Mouse (Mus musculus) cerebellum, postnatal 25 days (tissue): ENCODE data around the gene Elavl2.

Source experiments
- DNase-seq, 2 experiments: peaks; one replicate each; pipeline ENCODE4 v3.0.0; 2021; ENCODE audit warnings: mixed read lengths in 2 of 2

The Elavl2 gene

DNA sequence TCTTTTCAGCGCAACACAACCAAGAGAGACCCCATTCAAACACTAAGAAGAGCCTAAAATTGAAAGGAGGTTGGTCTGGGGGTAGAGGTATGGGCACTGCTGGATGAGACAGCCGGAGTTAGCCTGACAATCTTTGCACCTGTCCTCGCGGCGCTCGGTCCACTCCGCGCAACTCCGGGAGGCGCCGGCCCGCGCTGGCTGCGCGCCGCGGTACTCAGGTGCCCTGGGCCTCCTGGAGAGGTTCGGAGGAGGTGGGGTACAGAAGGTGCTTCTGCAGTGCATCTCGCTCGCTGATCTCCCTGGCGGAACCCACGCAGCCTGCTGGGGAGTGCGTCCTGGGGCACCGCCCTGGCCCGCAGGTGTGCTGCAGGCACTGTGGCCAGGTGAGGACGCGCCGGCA is at the start of gene Elavl2:
Gene Elavl2, minus strand, starts transcription at position 363 of the 400 bp plus-strand sequence.
- peak; percentile 31 to 35 for DNase-seq

GRCm38 (mm10) chr4:91447887-91448286 is 47.3 kb upstream of the Elavl2 start:
- no peak for DNase-seq

DNA sequence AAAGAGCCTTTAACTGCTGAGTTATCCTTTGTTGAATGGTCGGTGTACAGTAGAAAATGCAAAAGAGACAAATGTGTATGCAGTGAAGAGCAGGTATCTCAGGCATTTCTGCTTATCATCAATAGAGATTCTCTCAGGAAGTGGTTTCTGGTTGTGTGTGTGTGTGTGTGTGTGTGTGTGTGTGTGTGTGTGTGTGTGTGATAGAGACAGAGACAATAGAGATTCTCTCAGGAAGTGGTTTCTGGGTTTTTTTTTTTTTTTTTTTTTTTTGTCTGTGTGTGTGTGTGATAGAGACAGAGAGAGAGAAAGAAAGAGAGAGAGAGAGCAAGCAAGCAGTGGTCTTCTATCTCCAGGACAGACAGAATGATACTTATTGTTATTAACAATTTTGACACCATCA is 15.0 kb upstream of the Elavl2 start:
- no peak for DNase-seq

DNA sequence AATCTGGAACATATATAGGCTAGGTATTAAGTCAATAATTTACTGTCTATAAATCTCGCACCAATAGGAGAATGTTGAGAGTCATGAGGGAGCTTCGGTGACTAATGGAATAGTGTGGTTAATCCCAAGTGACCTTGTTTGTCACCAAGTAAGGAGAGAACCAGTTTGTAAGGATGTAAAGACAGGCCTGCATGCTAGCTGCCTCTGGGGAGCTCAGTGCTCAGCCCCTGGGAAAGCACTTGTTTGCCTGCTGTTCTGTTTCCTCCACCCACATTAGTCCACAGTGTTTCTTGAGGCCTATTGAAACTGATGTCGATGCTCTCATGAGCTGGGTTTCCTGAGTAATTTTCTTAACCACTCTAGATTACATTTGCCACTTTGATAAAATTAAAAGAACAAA is 4.5 kb upstream of the Elavl2 start:
- DNase-seq: no peak

- DNase-seq: peak; percentile 27
Measured at GRCm38 (mm10) chr4:91399510-91400196, 932 bp downstream of the Elavl2 start.

DNA sequence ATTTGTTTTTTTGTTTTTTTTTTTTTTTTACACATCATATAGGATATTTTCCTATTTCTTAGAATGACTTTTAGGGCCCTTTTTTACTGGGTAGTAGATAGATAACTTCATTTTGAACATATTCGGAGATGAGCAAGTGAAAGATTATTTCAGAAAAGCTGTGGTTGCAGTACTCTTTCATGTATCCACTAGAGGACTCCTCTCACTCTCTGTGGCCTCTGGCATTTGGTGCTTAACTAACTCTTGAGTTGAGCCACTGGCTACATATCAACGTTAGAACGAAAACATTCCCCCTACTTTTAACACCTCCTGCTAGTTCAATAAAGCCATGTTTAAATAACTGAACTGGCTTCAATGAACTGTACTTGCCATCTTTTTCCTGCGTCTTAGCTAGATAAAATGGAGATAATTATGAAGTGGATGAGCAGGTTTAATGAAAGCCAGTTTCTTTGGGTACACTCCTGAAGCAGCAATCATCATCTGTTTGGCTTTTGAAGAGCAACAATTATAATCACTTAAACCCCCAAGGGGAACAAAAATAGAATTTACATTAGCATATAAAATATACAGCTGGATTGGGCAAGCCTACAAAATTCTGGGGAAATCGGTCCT is 8.5 kb downstream of the Elavl2 start:
- DNase-seq: no peak

DNA sequence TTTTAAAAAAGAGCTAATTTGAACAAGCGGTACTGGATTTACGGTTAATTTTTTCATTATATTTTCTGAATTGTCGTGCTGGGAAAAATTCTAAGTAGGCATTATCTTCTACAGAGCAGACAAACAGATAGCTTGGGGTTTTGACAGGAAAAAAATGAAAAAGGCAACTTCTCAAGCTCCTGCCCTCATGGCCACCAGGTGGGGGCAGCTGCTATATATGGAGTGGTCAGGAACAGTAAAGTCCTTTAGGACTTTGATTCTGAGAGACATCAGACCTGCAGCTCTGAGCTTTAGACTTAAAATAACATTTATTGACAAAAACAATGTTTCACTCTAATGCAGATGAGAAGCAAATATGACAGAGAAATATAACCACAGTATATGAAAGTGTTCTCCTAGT is 12.9 kb downstream of the Elavl2 start:
- DNase-seq: no peak

DNA sequence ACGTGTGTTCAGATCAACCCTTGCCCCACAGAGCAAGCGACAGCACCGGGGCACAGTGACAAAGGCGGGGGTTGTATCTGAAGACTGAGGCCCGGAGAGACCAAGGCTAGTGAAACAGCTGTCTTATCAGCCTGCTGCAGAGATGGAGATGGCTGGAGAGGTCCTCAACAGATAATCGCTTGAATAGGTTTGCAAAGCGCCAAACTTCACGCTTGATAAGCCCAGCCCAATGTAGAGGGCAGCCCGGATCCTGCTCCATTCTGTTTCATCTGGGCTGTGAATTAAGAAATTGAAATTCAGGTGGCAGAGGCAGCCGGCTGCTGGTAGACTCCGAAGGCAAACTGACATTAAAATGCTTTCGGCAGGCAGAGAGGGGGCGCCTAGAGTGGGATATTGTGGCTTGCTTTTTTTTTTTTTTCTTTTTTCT is 19.4 kb downstream of the Elavl2 start:
- no peak for DNase-seq

- DNase-seq: peak in 1 of 2 experiments; percentile 7
Measured at GRCm38 (mm10) chr4:91380341-91381117, 20.1 kb downstream of the Elavl2 start.

DNA sequence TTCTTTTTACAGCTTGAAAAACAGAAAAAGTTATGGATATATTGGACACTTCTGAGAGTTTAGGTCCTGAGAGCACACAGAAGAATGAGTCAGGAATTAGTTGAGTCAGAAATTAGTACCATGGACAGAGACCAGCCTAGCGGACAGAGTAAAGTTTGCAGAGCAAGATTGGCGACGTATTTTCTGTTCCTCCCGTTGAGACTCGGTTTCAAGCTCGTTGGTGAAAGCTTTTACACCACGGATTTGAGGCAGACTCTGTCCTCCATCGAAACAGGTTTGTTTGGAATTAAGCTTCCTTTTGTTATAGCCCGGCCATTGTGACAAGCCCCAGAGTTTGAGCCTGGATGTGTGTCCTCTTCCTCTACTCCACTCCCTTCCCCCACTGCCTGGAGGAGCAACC is 21.0 kb downstream of the Elavl2 start:
- peak in 1 of 2 experiments; percentile 4 for DNase-seq

DNA sequence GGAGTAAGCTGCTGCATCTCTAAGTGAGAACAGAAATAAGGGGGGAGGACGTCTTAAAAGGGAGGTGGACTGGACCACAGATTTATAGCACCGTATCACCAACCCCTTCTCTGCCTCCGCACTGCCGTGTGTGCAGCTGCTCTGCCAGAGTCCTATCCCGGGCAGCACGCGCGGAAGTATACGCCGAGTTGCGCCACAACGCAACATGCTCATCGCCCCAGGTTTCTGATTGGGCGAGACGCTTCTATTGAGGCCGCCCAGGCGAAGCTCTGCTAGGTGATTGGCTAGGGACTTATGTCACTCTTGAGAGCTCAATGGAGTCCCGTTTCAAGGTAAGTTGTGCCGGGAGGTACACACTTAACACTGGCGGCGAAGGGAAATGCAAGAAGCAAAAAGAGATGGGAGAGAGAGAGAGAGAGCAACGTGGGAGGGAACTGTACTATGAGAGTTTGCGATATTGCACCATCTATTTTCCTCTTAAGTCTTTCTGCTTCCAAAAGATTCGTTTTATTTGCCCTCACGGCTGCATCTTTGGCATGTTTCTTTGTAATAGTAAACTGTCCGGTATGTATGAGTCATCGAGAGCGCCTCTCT is 24.2 kb downstream of the Elavl2 start:
- peak; percentile 96 for DNase-seq

DNA sequence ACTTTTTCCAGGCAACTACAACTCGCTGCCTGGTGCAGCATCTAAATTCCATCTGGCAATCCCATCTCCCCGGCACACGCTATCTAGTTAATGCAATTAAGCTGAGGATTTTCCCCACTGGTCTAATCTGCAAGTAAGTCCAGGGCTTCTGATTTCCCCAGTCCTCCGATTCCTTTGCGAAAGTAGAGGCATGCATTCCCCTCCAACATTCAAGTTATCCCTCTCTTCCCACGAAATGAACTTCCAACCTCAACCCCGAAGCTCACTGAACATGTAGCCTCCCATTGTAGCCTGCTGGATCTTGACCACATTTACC is 25.3 kb downstream of the Elavl2 start:
- DNase-seq: peak in 1 of 2 experiments; percentile 32

DNA sequence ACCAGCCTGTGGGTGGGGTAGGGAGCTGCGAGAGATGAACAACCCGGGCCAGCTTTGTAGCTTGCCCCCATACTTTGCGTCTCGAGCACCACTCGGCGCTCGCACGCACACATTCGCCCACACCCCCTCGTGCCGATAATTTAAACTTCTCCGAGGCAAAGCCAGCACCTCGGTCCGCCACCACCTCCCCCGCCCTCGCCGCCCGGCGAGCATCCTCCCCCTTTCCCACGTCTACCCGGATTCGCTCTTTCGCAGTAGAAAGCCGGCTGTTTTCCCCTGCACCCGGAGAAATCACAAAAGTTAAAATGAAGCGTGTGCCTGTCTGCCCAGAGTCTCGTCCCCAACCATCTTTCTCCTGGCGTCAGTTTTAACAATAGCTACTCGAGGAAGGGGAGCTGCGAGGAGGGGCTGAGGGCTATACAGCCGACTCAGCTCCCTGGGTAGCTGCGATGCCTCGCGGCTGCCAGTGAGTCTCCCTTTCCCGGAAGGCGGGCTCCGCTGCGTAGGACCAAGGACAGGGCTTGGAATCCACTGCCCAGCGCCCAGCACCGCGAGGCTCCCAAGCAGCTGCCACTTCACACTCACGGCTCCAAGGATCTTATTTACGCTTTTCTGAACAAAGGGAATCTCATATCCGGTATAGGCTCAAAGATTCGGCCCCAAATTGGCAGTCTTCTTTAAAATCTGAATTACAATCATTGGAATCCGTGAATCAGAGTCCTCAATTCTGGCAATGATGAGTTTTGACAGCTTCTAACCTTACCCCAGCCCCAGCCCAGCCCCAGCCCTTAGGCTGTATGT is 25.8 kb downstream of the Elavl2 start:
- peak; percentile 61 to 63 for DNase-seq

GRCm38 (mm10) chr4:91372844-91373243 is 27.7 kb downstream of the Elavl2 start:
- DNase-seq: no peak

- DNase-seq: peak; percentile 72 to 85
Measured at GRCm38 (mm10) chr4:91371819-91372215, 28.8 kb downstream of the Elavl2 start.

- peak; percentile 66 to 68 for DNase-seq
Measured at GRCm38 (mm10) chr4:91371131-91371818, 29.3 kb downstream of the Elavl2 start.

DNA sequence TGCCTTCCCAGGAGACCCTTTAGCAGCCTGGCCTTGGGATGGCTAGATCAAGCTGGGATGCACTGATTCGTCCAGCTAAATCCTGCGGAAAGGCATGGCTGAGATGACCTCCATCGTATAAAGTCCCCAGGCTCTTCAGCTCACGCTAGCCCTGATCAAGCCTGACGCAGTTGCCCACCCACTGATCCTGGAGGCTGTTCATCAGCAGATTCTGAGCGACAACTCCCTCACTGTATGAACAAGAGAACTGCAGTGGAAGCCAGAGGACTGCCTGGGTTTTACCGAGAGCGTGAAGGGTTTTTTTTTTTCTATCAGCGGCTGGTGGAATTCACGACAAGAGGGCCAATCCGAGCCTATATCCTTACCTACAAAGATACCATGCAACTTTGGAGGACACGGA is 35.3 kb downstream of the Elavl2 start:
- no peak for DNase-seq

- DNase-seq: no peak
Measured at GRCm38 (mm10) chr4:91363963-91364362, 36.6 kb downstream of the Elavl2 start.

DNA sequence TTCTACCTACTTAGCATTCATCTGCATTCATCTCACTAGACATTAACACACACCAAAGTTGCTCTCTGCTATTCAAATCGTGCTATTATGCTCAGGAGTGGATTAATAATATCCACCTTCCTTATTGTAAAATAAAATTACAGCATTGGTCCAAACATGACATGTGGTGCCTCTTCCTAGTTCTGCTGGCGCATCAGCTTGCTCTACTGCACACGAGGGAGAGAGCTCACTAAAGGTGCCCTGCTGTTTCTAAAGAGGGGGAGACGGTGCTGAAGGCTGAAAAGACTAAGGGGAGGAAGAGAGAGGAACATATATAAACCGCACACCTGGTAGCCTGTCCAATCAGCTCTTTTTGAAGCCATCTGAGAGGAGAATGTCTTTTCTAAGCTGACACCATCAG is 38.1 kb downstream of the Elavl2 start:
- no peak for DNase-seq

GRCm38 (mm10) chr4:91353138-91353537 is 47.4 kb downstream of the Elavl2 start:
- DNase-seq: no peak

GRCm38 (mm10) chr4:91349579-91349978 is 51.0 kb downstream of the Elavl2 start:
- no peak for DNase-seq

- no peak for DNase-seq
Measured at GRCm38 (mm10) chr4:91334177-91334576, 66.4 kb downstream of the Elavl2 start.
